Mouse (Mus musculus): ENCODE measurements around the gene Tmc7.

DNA sequence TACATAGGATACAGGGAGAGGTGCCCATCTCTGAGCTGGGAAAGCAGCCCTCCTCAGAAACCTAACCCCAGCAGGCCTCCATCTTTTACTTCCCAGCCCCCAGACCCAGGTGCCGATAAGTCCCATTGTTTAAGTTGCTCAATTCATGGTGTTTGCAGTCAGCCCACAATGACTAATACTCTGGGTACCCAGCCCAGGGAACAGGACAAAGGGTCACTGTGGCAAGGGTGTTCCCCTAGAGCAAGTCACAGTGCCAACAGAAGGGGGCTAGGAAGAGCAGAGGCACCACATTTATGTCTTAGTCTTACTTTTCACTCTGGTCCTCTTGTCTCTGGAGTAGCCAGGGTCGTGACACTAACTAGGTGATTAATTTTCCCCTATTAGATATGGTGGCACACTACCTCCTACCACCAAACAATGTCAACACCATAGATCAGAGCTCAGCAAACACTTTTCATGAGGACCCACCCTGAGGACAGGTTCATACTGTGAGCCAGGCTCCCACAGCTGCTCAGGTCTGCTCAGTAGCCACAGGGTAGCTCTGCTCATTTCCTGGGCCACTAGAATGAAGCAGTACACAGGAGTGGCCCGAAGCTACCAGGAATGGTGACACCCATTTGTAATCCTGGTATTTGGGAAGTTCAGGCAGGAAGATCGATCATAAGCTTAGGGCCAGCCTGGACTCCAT, 89.5 kb downstream of the Tmc7 start:
- TF ChIP-seq CTCF (IDR thresholded peaks at IDR 0.05; ENCODE audit: low read depth) (no peak), EP300 (IDR thresholded peaks at IDR 0.05; ENCODE audit: low read depth) (peak; percentile 32; the same call in 1 of the 2 replicates)
